In the genomic region with DNA sequence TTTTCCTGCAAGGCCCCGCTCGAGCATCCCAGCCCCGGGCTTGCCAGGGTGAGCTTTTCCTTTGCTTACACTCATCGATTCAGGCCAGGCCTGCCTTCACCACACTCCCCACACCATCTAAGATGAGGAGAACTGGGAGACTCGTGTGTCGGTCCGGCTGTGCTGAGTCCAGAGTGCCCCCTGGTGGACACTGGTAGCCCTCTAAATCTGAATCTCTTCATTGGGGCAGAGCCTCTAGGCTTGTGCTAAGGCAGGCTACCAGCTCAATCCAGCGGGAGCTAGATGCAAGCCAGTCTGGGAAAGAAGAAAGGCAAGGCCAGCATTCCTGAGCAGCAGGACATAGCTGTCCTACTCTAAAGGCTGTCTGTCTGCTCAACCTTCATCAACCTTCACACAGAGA, we compare ENCODE assay signal across 7 mouse cellular contexts. TPM values are rescaled to one million over a fixed set of nuclear protein-coding genes. Genes with fewer than 3 reads are reported as not detected.
DNase-seq lines count a peak whose midpoint lies in the region; ATAC-seq and TF ChIP-seq lines count a peak whose summit lies in the region.

No protein-coding gene starts in this region.

- TF ChIP-seq CTCF in spleen, adult 2 months (IDR thresholded peaks at IDR 0.05; ENCODE audit: extremely low read depth, insufficient read depth, insufficient read length, insufficient replicate concordance), result peak; percentile 88

- H3K4me1 ChIP-seq in limb, embryonic 13.5 days, result peaks cover 4% of the 10 kb centered on the region; the same call in 1 of the 2 replicates
- H3K4me1 ChIP-seq in midbrain, embryonic 16.5 days (ENCODE audit: control insufficient read depth, insufficient read depth, low read length), result no peaks in the 10 kb centered on the region
- H3K4me1 ChIP-seq in spleen, adult 2 months (ENCODE audit: control insufficient read depth, insufficient read depth, insufficient read length), result peaks cover 6% of the 10 kb centered on the region; the same call in 1 of the 2 replicates

- H3K4me2 ChIP-seq in limb, embryonic 13.5 days (replicated peaks), result no peak overlapping the region
- no peak overlapping the region for H3K4me2 ChIP-seq in midbrain, embryonic 16.5 days (ENCODE audit: low read length)

- WGBS in limb, embryonic 13.5 days, result 14% methylated on average over 8 of the region's 8 CpGs
- 15% methylated on average over 8 of the region's 8 CpGs for WGBS in midbrain, embryonic 16.5 days
- 25% methylated on average over 8 of the region's 8 CpGs for WGBS in spleen, adult 2 months

- DNase-seq in adrenal gland, adult 8-10 months, result peak; percentile 77
- DNase-seq in embryo, embryonic 10.5 days (ENCODE audit: low spot score), result peak; percentile 92
- peak; percentile 90 to 96 for DNase-seq in heart, adult 18-20 months
- peak; percentile 94 to 97 for DNase-seq in kidney, adult 8-10 months
- DNase-seq in spleen, adult 2 months (ENCODE audit: low read depth in 1 of 2, low spot score in 2 of 2), result peak in 1 of 2 experiments; percentile 79

- H3K9ac ChIP-seq in limb, embryonic 13.5 days, result no peak overlapping the region
- no peak overlapping the region for H3K9ac ChIP-seq in midbrain, embryonic 16.5 days (ENCODE audit: low read depth, low read length)

- H3K36me3 ChIP-seq in limb, embryonic 13.5 days, result peaks cover 45% of the 10 kb centered on the region
- H3K36me3 ChIP-seq in midbrain, embryonic 16.5 days (ENCODE audit: control insufficient read depth, insufficient read depth, low read length), result peaks cover 17% of the 10 kb centered on the region
- peaks cover 28% of the 10 kb centered on the region for H3K36me3 ChIP-seq in spleen, adult 2 months (ENCODE audit: control insufficient read depth, insufficient read depth, low read length)

- no peaks in the 10 kb centered on the region for H3K27me3 ChIP-seq in limb, embryonic 13.5 days
- H3K27me3 ChIP-seq in midbrain, embryonic 16.5 days (ENCODE audit: control insufficient read depth, insufficient read depth, low read depth, low read length), result no peaks in the 10 kb centered on the region
- no peaks in the 10 kb centered on the region for H3K27me3 ChIP-seq in spleen, adult 2 months (ENCODE audit: control insufficient read depth, insufficient read depth, low read length)

- ATAC-seq in limb, embryonic 13.5 days (ENCODE audit: low FRiP score, low read depth), result peak; percentile 82; the same call in 1 of the 2 replicates
- peak; percentile 64; the same call in 1 of the 2 replicates for ATAC-seq in midbrain, embryonic 16.5 days

- H3K9me3 ChIP-seq in limb, embryonic 13.5 days, result no peaks in the 10 kb centered on the region
- no peaks in the 10 kb centered on the region for H3K9me3 ChIP-seq in midbrain, embryonic 16.5 days (replicated peaks; ENCODE audit: control insufficient read depth, low read length, poor library complexity, severe bottlenecking)

- TF ChIP-seq POLR2A in spleen, adult 2 months (IDR thresholded peaks at IDR 0.05; ENCODE audit: low read depth, low read length), result no peak

- H3K4me3 ChIP-seq in limb, embryonic 13.5 days, result no peak overlapping the region
- no peak overlapping the region for H3K4me3 ChIP-seq in midbrain, embryonic 16.5 days (ENCODE audit: low read depth, low read length)
- no peak overlapping the region for H3K4me3 ChIP-seq in spleen, adult 2 months (ENCODE audit: extremely low read depth, insufficient read depth, insufficient read length)

- no peak overlapping the region for H3K27ac ChIP-seq in limb, embryonic 13.5 days
- H3K27ac ChIP-seq in midbrain, embryonic 16.5 days (ENCODE audit: low read length), result no peak overlapping the region
- H3K27ac ChIP-seq in spleen, adult 2 months (ENCODE audit: insufficient read depth, low read length), result no peak overlapping the region

RNA-seq across cellular contexts. Expression of a gene that starts 19.2 kb away (rescaled TPM):
- total RNA-seq in adrenal gland, adult 8-10 months (2022), result 10 to 100 TPM; 13.8 to 21.0 (median 16.4) TPM
- 10 to 100 TPM in 1 of 2 experiments, 1 to 10 TPM in 1; 7.4 to 10.3 TPM for total RNA-seq in heart, adult 18-20 months (2021)
- 16.9 and 18.7 TPM in 2 replicates for polyA plus RNA-seq in limb, embryonic 13.5 days (2015; fragmentation: Nextera tagmentation; extraction: Ambion mirVana)
- 15.4 and 16.8 TPM in 2 replicates for polyA plus RNA-seq in midbrain, embryonic 16.5 days (2015; fragmentation: Nextera tagmentation; extraction: Ambion mirVana)
- 23.9 and 29.1 TPM in 2 replicates for polyA plus RNA-seq in spleen, adult 2 months (2012; rRNA removed)

RNA-seq across cellular contexts. Expression of a gene that starts 19.8 kb away (rescaled TPM):
- total RNA-seq in adrenal gland, adult 8-10 months (2022), result 10 to 100 TPM; 34.5 to 43.3 (median 39.4) TPM
- 10 to 100 TPM; 16.7 to 17.4 TPM for total RNA-seq in heart, adult 18-20 months (2021)
- 21.2 and 25.0 TPM in 2 replicates for polyA plus RNA-seq in limb, embryonic 13.5 days (2015; fragmentation: Nextera tagmentation; extraction: Ambion mirVana)
- 32.2 and 32.5 TPM in 2 replicates for polyA plus RNA-seq in midbrain, embryonic 16.5 days (2015; fragmentation: Nextera tagmentation; extraction: Ambion mirVana)
- 33.2 and 57.0 TPM in 2 replicates for polyA plus RNA-seq in spleen, adult 2 months (2012; rRNA removed)

RNA-seq across cellular contexts. Expression of a gene that starts 35.7 kb away (rescaled TPM):
- total RNA-seq in adrenal gland, adult 8-10 months (2022), result under 1 TPM in 3 of 4 experiments, not detected in 1; 0.28 to 0.70 (median 0.32) TPM
- total RNA-seq in heart, adult 18-20 months (2021), result 1 to 10 TPM in 1 of 2 experiments, under 1 TPM in 1; 0.79 to 2.2 TPM
- polyA plus RNA-seq in limb, embryonic 13.5 days (2015; fragmentation: Nextera tagmentation; extraction: Ambion mirVana), result 0.60 and 0.97 TPM in 2 replicates
- polyA plus RNA-seq in midbrain, embryonic 16.5 days (2015; fragmentation: Nextera tagmentation; extraction: Ambion mirVana), result 0.24 and 0.51 TPM in 2 replicates
- polyA plus RNA-seq in spleen, adult 2 months (2012; rRNA removed), result 1.8 and 2.2 TPM in 2 replicates

RNA-seq across cellular contexts. Expression of a gene that starts 47.3 kb away (rescaled TPM):
- total RNA-seq in adrenal gland, adult 8-10 months (2022), result 10 to 100 TPM; 55.2 to 82.1 (median 71.5) TPM
- total RNA-seq in heart, adult 18-20 months (2021), result 10 to 100 TPM; 23.4 to 25.1 TPM
- 87.0 and 92.3 TPM in 2 replicates for polyA plus RNA-seq in limb, embryonic 13.5 days (2015; fragmentation: Nextera tagmentation; extraction: Ambion mirVana)
- polyA plus RNA-seq in midbrain, embryonic 16.5 days (2015; fragmentation: Nextera tagmentation; extraction: Ambion mirVana), result 80.6 and 85.7 TPM in 2 replicates
- 31.7 and 36.0 TPM in 2 replicates for polyA plus RNA-seq in spleen, adult 2 months (2012; rRNA removed)

RNA-seq across cellular contexts. Expression of a gene that starts 49.6 kb away (rescaled TPM):
- total RNA-seq in adrenal gland, adult 8-10 months (2022), result under 1 TPM; 0.28 to 0.94 (median 0.61) TPM
- under 1 TPM in 1 of 2 experiments, not detected in 1; 0.21 TPM for total RNA-seq in heart, adult 18-20 months (2021)
- polyA plus RNA-seq in limb, embryonic 13.5 days (2015; fragmentation: Nextera tagmentation; extraction: Ambion mirVana), result 3.6 and 4.3 TPM in 2 replicates
- 0.26 and 0.35 TPM in 2 replicates for polyA plus RNA-seq in midbrain, embryonic 16.5 days (2015; fragmentation: Nextera tagmentation; extraction: Ambion mirVana)
- polyA plus RNA-seq in spleen, adult 2 months (2012; rRNA removed), result 0.57 and 0.82 TPM in 2 replicates
